Mouse (Mus musculus): ENCODE results near the gene Meltf.

Meltf gene

DNA sequence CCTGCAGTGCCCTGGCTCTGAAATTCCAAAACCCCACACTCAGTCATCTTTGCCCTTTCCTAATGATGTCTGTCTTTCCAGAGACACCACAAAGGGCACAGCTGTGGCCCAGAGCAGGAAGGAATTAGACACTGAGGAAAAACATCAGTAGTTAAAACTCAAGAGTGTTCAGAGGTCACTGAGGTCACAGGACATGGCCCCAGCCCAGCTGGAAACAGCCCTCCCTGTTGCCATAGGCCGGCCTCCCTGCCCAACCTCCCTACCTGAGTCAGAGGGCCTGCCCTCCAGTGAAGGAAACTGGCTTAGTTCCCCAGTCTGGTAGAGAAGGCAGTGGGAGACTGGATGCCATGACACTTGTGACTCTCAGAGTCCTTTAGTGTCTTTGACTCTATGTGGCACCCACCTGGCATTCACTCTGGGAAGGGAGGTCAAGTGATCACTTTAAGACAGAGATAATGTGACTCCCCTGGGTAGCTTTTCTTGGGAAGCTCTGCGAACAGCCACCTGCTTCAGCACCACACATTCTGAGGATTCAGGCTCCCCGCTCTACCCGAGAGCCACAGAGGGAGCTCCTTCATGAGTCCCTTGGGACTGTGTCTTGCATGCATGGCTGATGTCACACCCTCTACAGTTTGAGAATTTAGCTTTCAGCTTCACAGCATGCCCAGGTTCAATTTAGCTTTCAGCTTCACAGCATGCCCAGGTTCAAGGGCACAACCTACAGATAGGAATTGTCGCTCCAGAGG lies 15.0 kb downstream of the Meltf start:
- DNase-seq (ENCODE audit: low read depth, low spot score): no peak

DNA sequence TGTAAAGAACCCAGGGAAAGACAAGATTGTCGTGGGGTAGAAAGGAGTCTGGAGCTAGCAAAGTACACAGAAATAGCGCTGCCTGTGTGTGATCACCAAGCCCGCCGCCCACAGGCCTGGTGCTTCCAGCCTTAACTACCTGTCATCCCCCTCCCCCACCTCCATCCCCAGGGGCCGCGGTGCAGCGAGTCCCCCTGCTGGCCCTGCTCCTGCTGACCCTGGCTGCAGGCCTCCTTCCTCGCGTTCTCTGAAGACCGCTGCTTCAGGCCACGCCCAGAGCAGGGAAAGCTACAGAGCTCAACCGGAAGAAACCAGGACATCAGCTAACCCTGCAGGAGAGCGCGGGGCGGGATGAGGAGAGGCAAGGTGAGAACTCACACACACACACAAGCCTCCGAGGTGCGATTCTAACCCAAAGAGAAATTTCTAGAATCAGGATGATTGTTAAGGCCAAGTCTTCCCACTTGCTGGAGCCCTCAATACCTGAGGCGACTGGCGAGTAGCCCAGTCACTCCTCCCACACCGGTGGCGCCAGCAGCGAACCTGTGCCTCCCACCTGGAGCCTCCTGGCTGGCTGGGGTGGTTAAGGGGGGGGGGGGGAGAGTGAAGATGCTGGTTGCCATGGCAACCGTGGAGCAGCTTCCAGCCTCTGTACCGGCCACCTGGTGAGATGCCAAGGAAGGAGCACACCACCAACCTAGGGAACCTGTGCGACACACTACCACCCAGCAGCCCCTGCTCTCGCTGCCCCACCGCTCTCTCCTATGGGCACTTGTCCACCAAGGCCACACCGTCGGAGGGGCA lies 18.6 kb downstream of the Meltf start:
- DNase-seq (ENCODE audit: low read depth, low spot score): no peak

DNA sequence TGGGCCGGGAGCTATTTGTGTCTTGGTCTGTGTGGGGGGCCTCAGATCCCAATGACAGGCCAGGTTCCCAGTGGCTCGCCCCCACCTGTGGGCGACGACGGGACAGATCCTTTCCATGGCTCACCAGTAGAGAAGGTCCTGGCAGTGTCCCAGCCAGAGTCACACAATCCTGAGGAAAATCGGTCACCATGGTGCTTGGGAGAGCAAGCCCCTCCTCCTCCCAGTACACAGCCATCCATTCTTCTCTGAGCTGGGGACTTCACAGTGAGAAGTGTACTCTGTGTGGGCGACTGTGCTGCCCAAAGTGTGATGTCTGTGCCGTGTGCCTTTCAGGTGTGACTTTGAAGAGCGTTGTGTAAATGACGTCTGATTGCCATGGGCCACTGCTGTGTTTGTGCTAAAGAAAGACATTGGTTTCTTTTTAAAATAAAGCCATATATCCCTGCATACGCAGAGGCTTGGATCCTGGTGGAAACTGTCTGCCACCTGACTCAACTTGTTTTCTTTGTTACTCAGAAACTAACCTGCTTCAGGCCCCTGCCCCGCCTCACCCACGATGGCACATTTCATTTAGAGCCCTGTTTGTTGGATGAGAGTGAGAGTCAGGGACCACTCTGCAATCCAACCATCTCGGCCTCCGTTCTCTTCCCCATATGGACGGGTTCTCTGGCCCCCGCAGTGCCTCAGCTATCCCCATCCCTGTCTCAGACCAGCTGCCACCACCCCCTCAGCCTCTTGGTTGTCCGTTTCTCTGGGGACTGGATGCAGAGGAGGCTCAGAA lies 20.1 kb downstream of the Meltf start:
- no peak for DNase-seq (ENCODE audit: low read depth, low spot score)

DNA sequence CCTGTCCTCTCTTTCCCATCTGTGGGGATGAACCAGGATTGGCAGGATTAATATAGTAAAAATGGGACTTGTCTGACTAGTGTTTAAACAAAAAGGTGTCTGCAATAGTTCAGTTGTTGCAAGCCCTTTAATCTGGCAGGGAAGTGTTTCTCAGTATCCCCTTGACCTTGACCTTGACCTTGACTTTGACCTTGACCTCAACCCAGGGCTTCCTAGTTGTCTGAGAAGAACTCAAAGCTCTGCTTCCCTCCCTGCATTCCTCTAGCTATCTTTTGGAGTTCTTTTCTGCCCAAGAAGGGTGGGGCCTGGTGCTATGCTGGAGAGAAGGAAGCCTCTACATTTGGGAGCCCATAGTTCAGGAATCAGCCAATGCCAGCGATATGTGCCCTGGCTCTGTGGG lies 23.3 kb downstream of the Meltf start:
- no peak for DNase-seq (ENCODE audit: low read depth, low spot score)

DNA sequence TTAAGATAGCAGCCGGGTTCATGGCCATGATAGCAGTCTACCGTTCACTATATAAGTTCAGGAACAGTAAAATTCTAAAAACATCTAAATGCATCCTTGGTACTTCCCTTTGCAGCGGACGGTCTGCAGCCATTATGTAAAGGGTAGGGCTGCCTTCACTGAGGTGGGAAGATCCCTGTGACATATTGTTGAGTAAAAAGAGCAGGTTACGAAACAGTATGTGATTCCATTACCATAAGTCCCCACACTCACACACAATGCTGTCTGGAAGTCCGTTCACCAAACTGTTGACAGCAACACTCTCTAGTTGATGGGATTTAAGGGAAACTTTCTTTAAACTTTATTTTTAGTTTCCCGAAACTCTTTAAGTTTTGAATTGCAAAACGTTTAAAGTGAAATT lies 24.6 kb downstream of the Meltf start:
- no peak for DNase-seq (ENCODE audit: low read depth, low spot score)

DNA sequence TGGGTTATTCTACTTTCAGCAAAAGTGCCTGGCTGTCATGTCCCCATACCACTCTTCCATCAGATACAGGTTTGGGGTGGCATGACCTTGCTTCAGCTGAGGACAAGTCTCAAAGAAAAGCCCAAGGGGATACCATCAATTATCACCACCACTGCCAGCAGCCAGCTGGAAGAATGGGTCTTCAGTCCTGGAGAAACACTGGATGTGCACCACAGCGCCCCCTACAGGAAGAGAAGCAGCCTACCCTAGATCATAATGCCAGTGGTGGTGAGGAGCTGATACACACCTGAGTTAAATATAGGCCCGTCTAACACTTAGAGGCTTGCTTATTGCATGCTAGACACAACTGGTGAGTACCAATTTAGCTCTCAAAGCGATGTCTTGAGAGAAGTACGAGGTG lies 26.7 kb downstream of the Meltf start:
- no peak for DNase-seq (ENCODE audit: low read depth, low spot score)

DNA sequence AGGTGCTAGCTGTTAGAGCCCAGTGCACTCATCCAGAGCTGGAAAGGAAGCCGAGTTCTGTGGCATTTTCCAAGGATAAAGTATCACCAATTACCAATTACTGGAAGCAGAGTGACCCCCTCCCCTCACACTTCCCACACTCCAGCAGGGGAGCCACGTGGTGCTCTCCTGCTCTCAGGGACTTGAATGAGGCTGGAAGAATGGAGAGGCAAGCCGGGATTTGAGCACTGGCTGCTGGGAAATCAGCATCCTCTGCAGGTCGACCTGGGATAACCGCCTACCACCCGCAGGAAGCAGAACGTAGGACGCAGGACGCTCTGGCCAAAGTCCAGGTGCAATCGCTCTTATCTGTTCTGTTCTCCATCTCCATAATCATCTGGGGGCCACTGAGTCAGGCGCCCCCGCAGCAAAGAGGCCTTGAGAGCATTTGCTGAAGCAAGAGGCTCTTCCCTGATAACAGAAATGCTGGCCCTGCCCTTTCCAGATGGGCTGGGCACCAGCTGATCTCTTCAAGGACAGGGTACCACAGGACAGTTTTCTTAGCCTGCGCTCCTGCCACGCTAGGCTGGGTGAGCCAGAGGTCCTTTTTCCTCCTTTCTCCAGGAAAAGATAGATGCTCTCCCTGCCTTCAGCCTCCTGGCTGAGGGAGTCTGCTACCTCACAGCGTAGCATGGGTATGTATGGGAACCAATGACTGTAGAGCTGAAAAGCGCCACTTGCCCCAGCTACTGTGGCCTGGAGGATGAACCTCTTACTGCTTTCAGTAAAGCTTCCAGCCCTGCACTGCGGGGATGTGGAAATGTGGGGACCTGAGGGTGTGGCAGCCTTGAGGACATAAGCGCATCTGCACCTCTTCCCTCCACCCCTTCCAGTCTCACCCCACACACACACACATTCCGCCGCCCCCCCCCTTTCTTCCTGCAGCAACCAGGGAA lies 27.5 kb downstream of the Meltf start:
- DNase-seq (ENCODE audit: low read depth, low spot score): no peak

DNA sequence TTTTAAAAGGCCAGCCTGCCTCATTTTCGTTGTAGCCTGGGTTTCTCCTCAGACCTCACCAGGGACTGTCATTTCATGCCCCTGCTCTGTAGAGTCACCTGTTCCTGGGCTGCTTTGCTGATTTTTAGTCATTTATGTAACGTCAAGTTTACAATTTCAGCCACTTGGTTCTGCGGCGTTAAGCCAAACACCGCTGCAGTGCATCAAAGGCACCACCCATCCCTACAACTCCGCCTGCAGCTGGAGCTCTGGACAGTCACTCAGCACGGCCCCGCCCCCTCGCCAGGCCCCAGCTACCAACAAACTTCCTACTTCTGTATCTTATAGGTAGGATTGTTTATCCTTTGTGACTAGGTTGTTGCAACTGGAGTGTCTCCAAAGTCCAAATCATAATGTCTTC lies 28.3 kb downstream of the Meltf start:
- DNase-seq (ENCODE audit: low read depth, low spot score): no peak

DNA sequence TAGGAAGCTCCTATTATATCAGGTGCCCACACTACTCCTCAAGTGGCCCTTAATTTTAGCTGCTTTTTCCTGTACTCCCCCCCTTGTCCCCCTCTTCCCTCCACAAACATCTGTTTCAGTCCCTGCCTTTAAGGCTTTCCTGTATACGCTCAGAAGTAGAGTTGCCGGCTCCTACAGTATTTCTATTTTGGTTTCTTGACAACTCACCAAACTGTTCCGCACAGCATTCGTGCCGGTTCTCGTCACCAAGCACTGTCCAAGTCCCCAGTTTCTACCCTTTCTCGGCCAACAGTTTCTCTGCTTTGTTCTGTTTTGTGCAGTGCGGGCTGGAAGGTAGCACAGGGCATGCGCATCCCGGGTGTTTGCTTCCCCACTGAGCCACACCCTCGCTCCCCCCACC lies 30.3 kb downstream of the Meltf start:
- no peak for DNase-seq (ENCODE audit: low read depth, low spot score)

DNA sequence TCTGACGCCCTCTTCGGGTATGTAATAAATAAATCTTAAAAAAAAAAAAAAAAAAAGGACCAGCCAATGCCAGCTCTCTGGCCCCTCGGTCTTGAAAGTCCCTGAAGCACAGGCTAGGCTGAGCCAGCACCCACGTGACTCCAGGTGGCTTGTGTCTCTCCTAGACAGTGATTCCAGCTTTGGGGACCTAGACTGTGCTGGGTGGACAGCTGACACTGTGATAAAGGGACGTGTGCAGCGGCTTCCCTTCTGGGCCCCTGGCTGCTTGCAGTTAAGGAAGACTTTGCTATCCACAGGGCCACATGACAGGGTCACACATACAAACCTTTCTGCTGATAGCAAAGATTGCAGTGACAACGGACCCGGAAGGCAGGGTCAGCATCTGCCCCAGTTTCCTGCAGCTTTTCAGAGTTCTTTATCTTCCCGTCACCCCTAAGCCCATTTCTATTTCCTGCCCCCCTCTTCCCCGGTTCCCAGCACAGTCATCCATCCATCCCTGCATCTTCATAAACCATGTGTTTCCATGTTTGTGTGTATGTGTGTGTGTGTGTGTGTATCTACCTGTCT lies 31.8 kb downstream of the Meltf start:
- DNase-seq (ENCODE audit: low read depth, low spot score): no peak

DNA sequence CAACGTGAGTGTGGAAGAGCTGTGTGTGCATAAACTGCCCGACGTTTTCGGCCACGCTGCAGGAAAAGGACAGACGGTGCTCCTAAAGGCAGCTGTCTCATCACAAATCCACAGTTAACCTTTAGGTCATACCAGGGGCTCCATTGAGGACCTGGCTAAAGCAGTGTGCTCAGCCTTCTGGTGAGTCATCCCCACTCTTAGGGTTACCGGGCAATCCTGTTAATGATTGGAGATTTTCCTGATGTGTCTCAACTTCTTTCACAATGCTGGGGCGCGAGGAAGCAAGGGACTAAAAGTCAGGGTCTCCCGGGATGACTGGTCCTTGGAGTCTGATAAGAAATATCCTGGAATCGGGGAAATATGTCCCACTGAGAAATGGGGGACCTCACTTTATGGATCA lies 39.2 kb downstream of the Meltf start:
- no peak for DNase-seq (ENCODE audit: low read depth, low spot score)

DNA sequence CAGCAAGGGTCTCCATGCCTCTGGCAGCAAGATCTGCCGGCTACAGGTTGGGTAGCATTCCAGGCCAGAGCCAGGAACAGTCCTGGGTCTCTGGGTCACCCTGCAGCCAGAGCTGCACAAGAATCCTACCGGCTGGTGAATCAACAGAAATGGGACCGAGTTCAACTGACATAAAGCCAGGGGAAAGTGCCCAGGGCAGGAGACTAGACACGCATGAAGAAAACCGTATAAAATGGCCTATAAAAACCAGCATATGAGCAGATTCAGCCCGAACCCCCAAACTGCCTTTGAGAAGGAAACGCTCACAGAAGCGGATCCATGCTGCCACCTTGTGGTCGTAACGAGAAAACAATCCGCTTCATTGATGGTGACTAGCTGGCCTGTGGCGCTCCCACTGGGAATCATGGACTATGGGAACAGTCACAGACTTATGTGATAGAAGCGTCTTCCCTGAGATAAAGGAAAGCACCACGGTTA lies 39.7 kb downstream of the Meltf start:
- DNase-seq (ENCODE audit: low read depth, low spot score): no peak

DNA sequence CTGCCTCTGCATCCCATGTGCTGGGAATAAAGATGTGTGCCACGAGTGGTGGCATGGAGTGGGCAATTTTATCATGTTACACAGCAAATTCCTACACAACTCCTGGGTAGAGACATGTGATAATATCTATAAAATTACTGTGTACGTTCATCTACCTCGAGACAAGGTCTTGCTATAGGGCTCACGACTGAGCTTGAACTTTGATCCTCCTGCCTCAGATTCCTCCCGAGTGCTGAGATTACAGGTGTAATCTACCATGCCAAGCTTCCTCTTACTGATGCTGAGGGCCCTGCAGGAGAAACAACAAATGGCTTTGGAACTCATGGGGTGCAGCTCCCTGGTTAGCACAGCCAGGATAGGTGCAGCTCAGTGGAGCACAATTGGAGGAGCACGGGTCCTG lies 45.8 kb downstream of the Meltf start:
- DNase-seq (ENCODE audit: low read depth, low spot score): no peak

DNA sequence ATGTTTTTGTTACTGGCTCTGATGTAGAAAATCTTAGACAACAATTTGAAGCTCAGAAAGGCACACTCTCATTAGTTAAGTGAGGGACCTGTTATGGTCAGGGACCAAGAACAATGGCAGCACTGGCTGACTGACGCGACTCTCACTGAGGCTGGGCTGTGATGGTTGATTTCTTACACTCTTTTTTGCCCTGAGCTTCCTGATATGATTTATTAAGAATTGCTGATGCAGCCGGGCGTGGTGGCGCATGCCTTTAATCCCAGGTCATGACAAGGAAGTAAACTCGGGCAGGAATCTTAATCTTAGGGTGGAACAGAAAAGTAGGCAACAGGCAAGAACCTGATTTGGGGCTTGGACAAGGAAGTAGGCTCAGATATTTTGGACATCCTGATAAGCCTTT lies 47.5 kb downstream of the Meltf start:
- DNase-seq (ENCODE audit: low read depth, low spot score): no peak

DNA sequence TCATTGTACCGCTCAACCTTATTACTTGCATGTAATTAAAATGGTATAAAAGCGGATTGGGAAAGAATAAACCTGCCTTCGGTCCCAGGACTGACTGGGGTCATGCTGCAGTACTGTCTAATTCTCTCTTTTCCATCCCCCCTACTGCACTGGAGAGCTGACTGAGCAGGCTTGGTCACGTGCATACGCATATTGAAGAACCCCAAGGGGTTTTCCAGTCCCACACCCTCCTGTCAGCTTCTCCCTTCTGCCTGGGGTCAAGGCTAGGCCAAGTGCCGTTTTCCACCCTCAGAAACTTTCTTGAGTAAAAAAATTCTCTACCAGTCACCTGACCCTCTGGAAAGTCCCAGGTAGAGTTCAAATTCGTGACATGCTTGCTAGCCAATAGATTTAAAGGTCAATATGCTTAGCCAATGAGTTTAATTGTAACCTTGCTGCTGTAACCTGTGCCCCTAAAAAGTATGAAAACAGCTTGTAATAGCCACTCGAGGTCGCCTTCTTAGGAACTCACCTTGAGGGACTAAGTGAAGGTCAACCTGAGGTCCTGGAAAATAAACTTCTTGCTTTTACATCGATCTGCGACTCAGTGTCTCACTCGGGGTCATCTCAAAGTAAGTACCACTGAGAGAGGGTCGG lies 48.1 kb downstream of the Meltf start:
- DNase-seq (ENCODE audit: low read depth, low spot score): no peak

DNA sequence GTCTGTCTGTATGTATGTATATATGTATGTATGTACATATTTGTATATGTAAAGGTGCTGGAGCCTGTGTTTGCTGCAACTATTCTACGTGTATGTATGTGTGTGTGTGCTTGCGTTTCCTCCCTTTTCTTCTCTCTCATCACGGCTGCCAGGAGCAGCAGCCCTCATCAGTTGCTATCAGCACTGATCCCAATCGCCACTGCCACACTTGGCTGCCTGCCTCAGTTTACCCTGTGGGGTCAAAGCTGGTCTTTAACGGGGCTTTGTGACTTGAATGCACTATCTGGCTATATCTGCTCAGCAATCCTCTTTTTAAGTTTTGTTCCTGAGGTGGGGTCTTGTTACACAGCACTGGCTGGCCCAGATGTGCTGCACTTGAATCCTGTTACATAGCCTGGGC lies 48.8 kb downstream of the Meltf start:
- DNase-seq (ENCODE audit: low read depth, low spot score): no peak

DNA sequence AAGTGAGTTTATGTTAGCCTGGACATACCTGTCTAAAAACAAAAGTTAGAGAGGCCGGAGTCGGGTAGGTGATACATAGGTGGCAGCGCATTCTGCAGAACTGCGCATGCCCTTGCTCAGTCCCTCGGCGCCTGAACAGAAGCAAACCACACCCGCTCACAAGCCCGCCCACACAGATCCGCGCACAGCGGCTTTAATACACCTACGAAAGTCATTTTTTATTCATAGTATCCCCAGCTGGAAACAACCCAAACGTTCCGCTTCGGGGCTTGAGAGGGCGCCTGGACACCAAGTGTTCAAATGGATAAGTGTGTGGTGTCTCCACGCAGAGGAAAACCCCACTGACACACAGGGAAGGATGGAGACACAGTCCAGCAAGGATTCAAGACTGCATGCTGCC lies 52.7 kb downstream of the Meltf start:
- no peak for DNase-seq (ENCODE audit: low read depth, low spot score)

DNA sequence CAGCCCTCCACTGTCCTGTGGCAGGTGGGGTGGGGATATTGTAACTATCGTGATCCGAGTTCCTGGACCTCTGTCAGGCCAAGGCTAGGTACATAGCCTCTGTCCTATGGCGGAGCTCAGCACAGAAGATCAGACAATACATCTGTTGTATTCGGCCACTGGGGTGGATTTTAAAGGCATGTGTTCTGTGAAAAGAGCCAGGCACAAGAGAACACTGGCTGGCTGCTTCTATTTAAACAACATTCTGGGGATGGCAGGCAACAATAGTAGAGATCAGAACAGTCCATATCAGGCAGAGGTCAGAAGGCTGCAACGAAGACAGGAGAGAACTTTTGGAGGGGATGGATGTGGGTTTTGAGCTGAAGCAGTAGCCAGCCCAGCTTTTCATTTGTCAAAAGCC lies 53.6 kb downstream of the Meltf start:
- DNase-seq (ENCODE audit: low read depth, low spot score): no peak

DNA sequence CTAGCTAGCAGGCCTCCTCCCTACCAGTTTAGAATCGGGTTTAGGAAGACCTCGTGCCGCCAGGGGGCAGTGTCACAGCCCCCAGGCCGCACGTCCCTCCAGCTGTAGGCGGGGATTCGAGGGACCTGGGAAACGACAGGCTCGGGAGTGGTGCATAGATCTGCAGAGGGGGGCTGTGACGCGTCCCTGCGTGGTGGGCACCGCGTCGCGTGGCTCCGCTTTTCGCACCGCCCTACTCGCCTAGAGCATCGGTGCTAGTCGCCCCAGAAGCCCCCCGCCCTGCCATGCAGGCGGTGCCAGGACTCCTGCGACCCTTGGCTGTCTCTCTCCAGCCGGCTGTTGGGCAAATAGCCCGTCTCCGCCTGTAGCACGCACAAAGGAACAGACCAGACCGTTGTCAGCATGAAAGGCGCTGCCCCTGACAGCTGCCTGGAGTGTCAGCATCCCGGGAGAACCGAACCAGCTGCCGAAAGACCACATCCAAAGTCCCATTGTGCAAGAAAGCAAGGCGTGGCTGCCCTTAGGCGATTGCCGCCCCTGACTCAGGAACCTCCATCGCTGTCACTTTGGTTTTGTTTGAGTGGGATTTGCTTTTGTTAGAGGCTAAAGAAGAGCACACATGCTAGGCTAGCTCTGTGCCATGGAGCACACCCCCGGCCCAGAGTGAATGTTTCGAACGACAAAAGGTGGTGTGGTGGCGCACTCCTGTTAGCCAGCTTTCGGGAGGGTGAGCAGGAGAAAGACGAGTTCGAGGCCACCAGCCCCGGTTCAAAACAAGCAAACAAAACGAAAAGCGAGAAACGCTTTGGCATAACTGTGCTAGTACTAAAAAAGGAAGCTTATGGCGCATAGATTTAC lies 54.5 kb downstream of the Meltf start:
- DNase-seq (ENCODE audit: low read depth, low spot score): peak; percentile 85

Measured in WW6 (cell line).